Mouse (Mus musculus): ENCODE measurements at regions not wholly inside any gene's neighbourhood (a gene's known extent, or its start where the extent isn't known, plus 50 kb on each side); places are given as distances from the start of the nearest gene placed in this dataset.

DNA sequence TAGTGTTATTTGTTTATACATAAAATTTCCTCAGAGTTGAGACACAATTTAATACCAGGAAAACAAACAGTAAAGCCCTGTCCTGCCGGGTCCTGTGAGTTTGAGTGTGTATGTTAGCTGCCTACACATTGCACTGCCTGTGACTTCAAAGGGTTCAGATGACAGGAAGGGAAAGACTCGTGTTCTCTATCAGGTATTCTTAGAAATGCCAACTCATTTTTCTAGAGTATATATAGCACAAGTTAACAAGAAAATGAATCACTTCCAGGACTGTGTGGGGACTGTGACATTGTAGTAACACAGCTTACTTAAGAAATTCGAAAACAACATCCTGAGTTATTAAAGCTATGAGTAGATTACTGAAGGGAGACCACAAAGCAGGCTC, 112.4 kb upstream of the Fndc3a start:
- no peak for TF ChIP-seq CTCF (IDR thresholded peaks at IDR 0.05; ENCODE audit: borderline replicate concordance, control insufficient read depth, extremely low read depth, insufficient read depth, low read length, poor library complexity)
- TF ChIP-seq POLR2A (IDR thresholded peaks at IDR 0.05; ENCODE audit: control insufficient read depth, extremely low read depth, insufficient read depth, low read length, poor library complexity): no peak
- WGBS: 2% methylated on average over 3 of the region's 3 CpGs
- H3K27ac ChIP-seq (ENCODE audit: control insufficient read depth, insufficient read depth, low read length): no peak overlapping the region
- H3K4me1 ChIP-seq (replicated peaks; ENCODE audit: control insufficient read depth, insufficient read depth, low read length): peaks cover 7% of the 10 kb centered on the region
- H3K27me3 ChIP-seq (ENCODE audit: control insufficient read depth, insufficient read depth, low read length): no peaks in the 10 kb centered on the region
- peak; percentile 16 for DNase-seq
- no peak overlapping the region for H3K4me3 ChIP-seq (ENCODE audit: control insufficient read depth, insufficient read depth, low read length)
- no peaks in the 10 kb centered on the region for H3K36me3 ChIP-seq (ENCODE audit: control insufficient read depth, insufficient read depth, low read length)

DNA sequence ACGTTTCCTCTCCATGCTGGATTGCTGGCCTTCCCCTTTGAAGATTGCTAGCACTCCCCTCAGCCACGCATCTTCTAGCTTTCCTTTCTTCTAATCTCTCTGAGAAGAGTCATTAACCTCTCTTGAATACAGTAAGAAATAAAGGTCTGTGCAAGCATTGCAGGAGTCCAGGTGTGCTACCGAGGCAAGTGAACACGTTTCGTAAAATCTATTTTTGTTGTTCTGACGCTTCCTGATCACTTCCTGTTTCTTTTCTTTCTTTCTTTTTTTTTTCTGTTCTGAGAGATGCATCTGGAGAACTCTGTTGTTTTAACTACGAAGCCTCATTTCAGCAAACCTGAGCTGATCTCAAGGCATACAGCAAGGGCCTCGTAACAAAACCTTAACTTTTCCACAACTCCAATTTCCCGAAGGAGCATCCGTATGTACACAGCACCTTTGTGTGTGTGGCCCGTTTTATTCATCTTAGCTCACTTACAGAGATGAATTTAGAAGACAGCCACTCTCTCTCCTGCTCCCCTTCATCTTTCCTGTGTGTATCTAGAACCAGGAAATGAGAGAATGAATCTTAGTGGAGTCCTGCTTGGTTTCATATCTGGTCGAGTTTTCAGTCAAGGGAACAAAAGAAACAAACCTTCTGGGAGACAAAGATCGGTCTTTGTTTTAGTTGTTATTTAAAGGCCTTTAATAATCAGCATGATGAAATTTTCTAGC, 111.9 kb upstream of the Fndc3a start:
- peaks cover 7% of the 10 kb centered on the region for H3K4me1 ChIP-seq (replicated peaks; ENCODE audit: control insufficient read depth, insufficient read depth, low read length)
- TF ChIP-seq POLR2A (IDR thresholded peaks at IDR 0.05; ENCODE audit: control insufficient read depth, extremely low read depth, insufficient read depth, low read length, poor library complexity) (no peak), CTCF (IDR thresholded peaks at IDR 0.05; ENCODE audit: borderline replicate concordance, control insufficient read depth, extremely low read depth, insufficient read depth, low read length, poor library complexity) (no peak)
- no peaks in the 10 kb centered on the region for H3K27me3 ChIP-seq (ENCODE audit: control insufficient read depth, insufficient read depth, low read length)
- 27% methylated on average over 13 of the region's 13 CpGs for WGBS
- peak overlapping the region; percentile 18; the same call in 1 of the 2 replicates for H3K27ac ChIP-seq (ENCODE audit: control insufficient read depth, insufficient read depth, low read length)
- DNase-seq: peak; percentile 19
- no peaks in the 10 kb centered on the region for H3K36me3 ChIP-seq (ENCODE audit: control insufficient read depth, insufficient read depth, low read length)
- H3K4me3 ChIP-seq (ENCODE audit: control insufficient read depth, insufficient read depth, low read length): no peak overlapping the region

DNA sequence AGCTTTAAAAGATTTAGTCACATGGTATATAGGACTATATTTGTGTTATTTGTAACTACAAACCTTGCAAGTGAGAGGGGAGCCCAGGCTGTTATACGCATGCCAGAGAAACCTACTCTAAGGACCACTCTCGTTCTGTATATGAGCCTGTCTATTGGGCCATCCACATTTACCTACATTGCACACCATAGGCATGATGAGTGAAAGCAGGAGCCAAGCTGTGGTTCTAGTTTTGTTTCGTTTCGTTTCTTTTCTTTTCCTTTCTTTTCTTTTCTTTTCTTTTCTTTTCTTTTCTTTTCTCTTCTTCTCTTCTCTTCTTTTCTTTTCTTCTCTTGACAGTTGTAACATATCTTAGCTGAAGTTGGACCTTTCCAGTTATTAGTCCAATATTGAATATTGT, 109.2 kb upstream of the Fndc3a start:
- no peak for TF ChIP-seq POLR2A (IDR thresholded peaks at IDR 0.05; ENCODE audit: control insufficient read depth, extremely low read depth, insufficient read depth, low read length, poor library complexity)
- no peak for TF ChIP-seq CTCF (IDR thresholded peaks at IDR 0.05; ENCODE audit: borderline replicate concordance, control insufficient read depth, extremely low read depth, insufficient read depth, low read length, poor library complexity)
- H3K4me1 ChIP-seq (replicated peaks; ENCODE audit: control insufficient read depth, insufficient read depth, low read length): peaks cover 7% of the 10 kb centered on the region
- H3K4me3 ChIP-seq (ENCODE audit: control insufficient read depth, insufficient read depth, low read length): no peak overlapping the region
- H3K27me3 ChIP-seq (ENCODE audit: control insufficient read depth, insufficient read depth, low read length): no peaks in the 10 kb centered on the region
- H3K27ac ChIP-seq (ENCODE audit: control insufficient read depth, insufficient read depth, low read length): no peak overlapping the region
- DNase-seq: no peak
- WGBS: 98% methylated on average over 4 of the region's 4 CpGs
- no peaks in the 10 kb centered on the region for H3K36me3 ChIP-seq (ENCODE audit: control insufficient read depth, insufficient read depth, low read length)

DNA sequence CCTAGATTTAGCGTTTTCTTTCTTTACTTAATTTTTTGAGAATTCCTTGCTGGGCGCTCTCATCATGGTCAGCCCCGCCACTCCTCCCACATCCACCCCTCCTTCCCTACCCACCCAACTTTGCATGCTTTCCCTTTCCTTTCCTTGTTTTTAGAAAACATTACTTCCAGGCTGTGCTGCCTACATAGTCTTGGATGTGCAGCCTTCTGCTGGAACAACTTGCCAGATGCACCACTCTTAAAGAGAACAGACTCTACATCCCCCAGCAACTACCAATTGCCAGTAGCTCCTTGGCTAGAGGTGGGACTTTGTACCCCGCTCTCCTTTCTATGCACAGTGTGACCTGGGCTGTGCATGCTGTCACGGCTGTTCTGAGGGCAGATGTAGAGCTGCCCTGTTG, 108.0 kb upstream of the Fndc3a start:
- no peak overlapping the region for H3K27ac ChIP-seq (ENCODE audit: control insufficient read depth, insufficient read depth, low read length)
- H3K4me1 ChIP-seq (replicated peaks; ENCODE audit: control insufficient read depth, insufficient read depth, low read length): peaks cover 7% of the 10 kb centered on the region
- no peak for DNase-seq
- no peaks in the 10 kb centered on the region for H3K36me3 ChIP-seq (ENCODE audit: control insufficient read depth, insufficient read depth, low read length)
- H3K27me3 ChIP-seq (ENCODE audit: control insufficient read depth, insufficient read depth, low read length): no peaks in the 10 kb centered on the region
- TF ChIP-seq POLR2A (IDR thresholded peaks at IDR 0.05; ENCODE audit: control insufficient read depth, extremely low read depth, insufficient read depth, low read length, poor library complexity) (no peak), CTCF (IDR thresholded peaks at IDR 0.05; ENCODE audit: borderline replicate concordance, control insufficient read depth, extremely low read depth, insufficient read depth, low read length, poor library complexity) (no peak)
- WGBS: 90% methylated on average over 5 of the region's 5 CpGs
- no peak overlapping the region for H3K4me3 ChIP-seq (ENCODE audit: control insufficient read depth, insufficient read depth, low read length)

DNA sequence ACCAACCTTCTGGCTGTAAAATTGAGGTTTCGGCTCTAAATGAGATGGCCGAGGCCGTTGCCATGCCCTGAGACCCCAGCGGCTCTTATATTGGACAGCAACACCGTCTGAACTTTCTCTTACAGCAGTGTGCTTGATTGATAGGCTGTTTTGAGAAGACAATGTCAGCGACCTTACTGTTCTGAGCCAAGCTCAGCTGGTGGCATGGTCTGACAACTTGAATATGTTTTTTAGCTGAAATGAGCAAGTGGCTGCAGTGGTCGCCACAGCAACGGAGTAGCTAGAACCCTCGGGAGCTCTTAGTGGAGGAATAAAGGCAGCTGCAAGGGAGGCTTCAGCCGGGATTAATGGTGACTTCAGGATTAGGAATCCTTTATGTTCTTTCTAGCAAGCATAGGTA, 107.0 kb upstream of the Fndc3a start:
- Histone ChIP-seq H3K36me3 (ENCODE audit: control insufficient read depth, insufficient read depth, low read length) (no peaks in the 10 kb centered on the region), H3K4me3 (ENCODE audit: control insufficient read depth, insufficient read depth, low read length) (no peak overlapping the region), H3K27me3 (ENCODE audit: control insufficient read depth, insufficient read depth, low read length) (no peaks in the 10 kb centered on the region), H3K4me1 (replicated peaks; ENCODE audit: control insufficient read depth, insufficient read depth, low read length) (peaks cover 7% of the 10 kb centered on the region), H3K27ac (ENCODE audit: control insufficient read depth, insufficient read depth, low read length) (no peak overlapping the region)
- no peak for TF ChIP-seq CTCF (IDR thresholded peaks at IDR 0.05; ENCODE audit: borderline replicate concordance, control insufficient read depth, extremely low read depth, insufficient read depth, low read length, poor library complexity)
- TF ChIP-seq POLR2A (IDR thresholded peaks at IDR 0.05; ENCODE audit: control insufficient read depth, extremely low read depth, insufficient read depth, low read length, poor library complexity): no peak
- no peak for DNase-seq
- 85% methylated on average over 10 of the region's 10 CpGs for WGBS

DNA sequence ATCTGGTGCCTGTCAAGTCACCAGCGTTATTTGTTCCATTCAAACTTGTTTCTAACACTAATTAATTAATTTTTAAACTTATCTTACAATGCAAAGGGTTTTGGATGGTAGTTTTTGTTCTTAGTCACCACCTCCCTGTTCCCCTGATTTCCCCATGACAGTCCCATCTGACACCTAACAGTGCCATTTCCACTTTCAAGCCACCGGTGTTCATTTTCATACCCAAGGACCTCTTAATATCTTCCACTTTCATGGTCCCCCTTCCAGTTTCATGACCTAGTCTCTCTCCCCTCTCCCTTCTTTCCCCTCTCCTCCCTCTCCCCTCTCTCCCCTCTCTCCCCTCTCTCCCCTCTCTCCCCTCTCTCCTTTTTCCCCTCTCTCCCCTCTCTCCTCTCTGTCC, 99.3 kb upstream of the Fndc3a start:
- H3K27me3 ChIP-seq (ENCODE audit: control insufficient read depth, insufficient read depth, low read length): no peaks in the 10 kb centered on the region
- no peak overlapping the region for H3K27ac ChIP-seq (ENCODE audit: control insufficient read depth, insufficient read depth, low read length)
- no peaks in the 10 kb centered on the region for H3K4me1 ChIP-seq (replicated peaks; ENCODE audit: control insufficient read depth, insufficient read depth, low read length)
- DNase-seq: no peak
- no peaks in the 10 kb centered on the region for H3K36me3 ChIP-seq (ENCODE audit: control insufficient read depth, insufficient read depth, low read length)
- no peak for TF ChIP-seq CTCF (IDR thresholded peaks at IDR 0.05; ENCODE audit: borderline replicate concordance, control insufficient read depth, extremely low read depth, insufficient read depth, low read length, poor library complexity)
- TF ChIP-seq POLR2A (IDR thresholded peaks at IDR 0.05; ENCODE audit: control insufficient read depth, extremely low read depth, insufficient read depth, low read length, poor library complexity): no peak
- H3K4me3 ChIP-seq (ENCODE audit: control insufficient read depth, insufficient read depth, low read length): no peak overlapping the region
- 88% methylated on average over 2 of the region's 2 CpGs for WGBS

- no peaks in the 10 kb centered on the region for H3K36me3 ChIP-seq (ENCODE audit: control insufficient read depth, insufficient read depth, low read length)
- TF ChIP-seq CTCF (IDR thresholded peaks at IDR 0.05; ENCODE audit: borderline replicate concordance, control insufficient read depth, extremely low read depth, insufficient read depth, low read length, poor library complexity) (no peak), POLR2A (IDR thresholded peaks at IDR 0.05; ENCODE audit: control insufficient read depth, extremely low read depth, insufficient read depth, low read length, poor library complexity) (no peak)
- no peak for DNase-seq
- 82% methylated on average over 3 of the region's 3 CpGs for WGBS
- H3K27me3 ChIP-seq (ENCODE audit: control insufficient read depth, insufficient read depth, low read length): no peaks in the 10 kb centered on the region
- H3K4me3 ChIP-seq (ENCODE audit: control insufficient read depth, insufficient read depth, low read length): no peak overlapping the region
- no peaks in the 10 kb centered on the region for H3K4me1 ChIP-seq (replicated peaks; ENCODE audit: control insufficient read depth, insufficient read depth, low read length)
- no peak overlapping the region for H3K27ac ChIP-seq (ENCODE audit: control insufficient read depth, insufficient read depth, low read length)
Measured at GRCm38 (mm10) chr14:72807947-72808346, 98.1 kb upstream of the Fndc3a start.
